Mouse (Mus musculus): Measurements from ENCODE around the gene Amigo2. TPM values are rescaled to one million over a fixed set of nuclear protein-coding genes. Genes with fewer than 3 reads are reported as not detected.

Amigo2 gene
- total RNA-seq, 2 experiments from 2014 or later = 1.00 to 1.9 TPM

DNA sequence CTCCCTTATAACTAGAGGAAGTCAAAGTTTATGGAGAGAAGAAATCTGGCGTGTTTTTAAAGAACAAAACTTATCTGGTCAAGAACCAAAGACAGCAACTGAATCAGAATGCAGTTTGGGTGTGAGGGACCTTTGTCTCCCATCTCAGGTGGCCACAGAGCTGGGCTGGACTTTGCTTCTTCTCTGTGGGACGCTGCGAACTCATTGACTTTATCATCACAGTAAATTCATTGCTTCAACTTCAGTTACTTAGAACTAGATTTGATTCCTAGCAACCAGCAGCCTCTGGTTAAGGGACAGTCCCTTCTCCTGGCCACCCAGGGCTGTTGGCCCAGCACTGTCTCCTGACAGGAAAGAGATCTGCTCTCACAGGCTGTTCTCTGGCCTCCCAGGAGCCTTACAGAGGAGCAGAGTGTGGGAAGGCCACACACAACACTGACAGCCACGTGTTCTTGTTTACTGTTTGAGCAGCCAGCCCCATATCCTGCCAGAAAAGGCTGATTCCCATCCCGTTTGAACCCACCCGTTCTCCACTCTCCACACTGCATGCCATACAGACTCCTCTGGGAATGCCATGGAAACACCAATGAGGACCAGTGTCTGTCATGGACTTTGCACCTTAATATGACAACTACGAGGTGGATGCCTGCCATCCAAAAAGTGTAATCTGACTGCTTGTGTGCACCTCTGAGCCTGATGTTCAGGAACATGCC is 25.1 kb upstream of the Amigo2 start:
- no peak for ATAC-seq (replicated peaks; ENCODE audit: poor library complexity)

DNA sequence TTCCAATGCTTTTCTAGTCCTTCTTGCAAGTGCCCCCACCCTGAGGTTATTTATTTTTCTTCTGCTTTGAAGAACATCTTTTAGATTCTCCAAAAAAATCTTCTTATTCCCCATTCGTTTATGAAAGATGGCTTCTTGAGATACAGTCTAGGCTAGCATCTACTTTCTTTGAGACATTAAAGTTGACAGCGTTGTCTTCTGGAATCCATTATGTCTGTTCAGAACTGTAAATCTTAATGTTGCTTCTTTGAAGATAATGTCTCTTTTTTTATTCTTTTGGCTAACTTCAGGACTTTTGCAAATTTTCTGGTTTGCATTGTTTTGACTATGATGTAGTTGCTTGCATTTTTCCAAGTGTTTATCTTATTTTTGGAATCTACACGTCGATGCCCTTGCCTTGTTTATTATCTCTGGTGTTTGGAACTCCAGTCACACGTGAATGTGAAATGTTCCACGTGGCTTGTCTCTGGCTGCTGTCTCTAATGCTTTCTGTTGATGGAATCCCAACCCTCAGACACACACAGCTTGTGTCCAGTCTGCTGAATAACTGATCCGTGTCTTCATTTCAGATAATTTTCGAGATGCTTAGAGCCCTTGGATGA is 20.1 kb upstream of the Amigo2 start:
- ATAC-seq (replicated peaks; ENCODE audit: poor library complexity) = no peak

DNA sequence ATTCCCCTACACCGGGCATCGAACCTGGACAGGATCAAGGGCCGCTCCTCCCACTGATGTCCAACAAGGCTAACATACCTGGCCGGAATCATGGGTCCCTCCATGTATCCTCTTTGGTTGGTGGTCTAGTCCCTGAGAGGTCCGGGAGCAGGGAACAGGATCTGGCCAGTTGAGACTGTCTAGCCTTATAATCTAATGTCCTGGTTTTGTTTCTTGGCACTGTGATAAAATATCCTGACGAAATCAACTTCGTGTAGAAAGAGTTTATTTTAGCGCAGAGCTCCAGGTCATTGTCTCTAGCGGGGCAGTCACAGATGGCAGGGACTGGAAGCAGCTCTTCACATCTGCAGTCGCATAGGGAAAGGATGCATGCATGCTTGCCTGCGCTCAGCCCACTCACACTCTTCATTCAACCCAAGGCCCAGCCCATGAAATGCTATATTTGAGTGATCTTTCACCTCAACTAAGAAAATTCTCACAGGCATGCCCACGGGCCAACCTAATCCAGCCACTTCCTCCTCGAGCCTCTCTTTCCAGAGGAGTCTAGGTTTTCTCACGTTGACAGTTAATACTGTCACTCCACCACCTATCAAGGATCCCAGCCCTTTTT is 19.3 kb upstream of the Amigo2 start:
- ATAC-seq (replicated peaks; ENCODE audit: poor library complexity) = no peak

DNA sequence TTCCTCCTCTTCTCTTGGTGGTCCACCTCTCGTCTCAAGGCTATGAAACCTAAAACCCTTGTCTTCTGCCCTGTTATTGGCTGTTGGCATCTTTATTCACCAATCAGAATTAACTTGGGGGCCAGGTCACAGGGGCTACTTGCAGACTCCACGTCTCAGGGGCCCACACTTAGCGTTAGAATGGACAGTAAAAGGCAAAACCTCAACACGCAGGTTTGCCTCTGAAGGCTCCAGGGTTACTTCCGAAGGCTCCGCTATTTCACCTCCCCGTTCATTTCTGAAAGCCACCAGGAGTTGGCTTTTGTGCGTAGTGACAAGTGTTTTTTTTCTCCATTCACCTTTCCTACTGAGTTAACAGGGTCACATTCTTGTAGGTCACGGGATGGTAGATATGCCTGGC is 15.2 kb upstream of the Amigo2 start:
- no peak for ATAC-seq (replicated peaks; ENCODE audit: poor library complexity)

DNA sequence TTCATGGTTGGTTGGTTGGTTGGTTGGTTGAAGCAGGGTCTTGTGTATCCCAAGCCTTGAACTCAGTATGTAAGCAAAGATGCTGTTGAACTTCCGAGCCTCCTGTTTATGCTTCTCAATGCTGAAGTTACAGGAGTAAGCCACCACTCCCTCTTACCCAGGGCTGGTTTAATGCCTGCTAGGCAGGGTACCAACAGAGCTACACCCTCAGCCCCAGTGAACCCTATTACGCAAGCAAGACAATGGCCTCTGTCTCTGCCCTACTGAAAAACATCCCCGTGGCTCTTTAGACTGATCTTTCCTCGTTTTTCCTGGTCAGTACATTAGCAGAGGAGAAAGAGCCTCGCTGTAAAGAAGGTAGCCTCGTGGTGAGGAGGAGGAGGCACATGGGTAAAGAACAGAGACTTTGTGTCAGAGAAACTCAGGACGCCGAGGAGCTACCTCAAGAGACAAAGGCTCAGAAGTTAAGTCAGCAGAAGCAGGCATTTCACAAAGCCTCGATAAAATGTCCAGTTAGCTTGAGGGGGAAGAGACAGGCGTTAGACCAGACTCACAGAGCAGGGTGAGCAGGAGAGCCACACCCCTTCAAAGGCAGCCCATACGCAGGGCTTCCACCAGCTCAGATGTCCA is 13.0 kb upstream of the Amigo2 start:
- peak; percentile 50; the same call in 1 of the 2 replicates for ATAC-seq (replicated peaks; ENCODE audit: poor library complexity)

DNA sequence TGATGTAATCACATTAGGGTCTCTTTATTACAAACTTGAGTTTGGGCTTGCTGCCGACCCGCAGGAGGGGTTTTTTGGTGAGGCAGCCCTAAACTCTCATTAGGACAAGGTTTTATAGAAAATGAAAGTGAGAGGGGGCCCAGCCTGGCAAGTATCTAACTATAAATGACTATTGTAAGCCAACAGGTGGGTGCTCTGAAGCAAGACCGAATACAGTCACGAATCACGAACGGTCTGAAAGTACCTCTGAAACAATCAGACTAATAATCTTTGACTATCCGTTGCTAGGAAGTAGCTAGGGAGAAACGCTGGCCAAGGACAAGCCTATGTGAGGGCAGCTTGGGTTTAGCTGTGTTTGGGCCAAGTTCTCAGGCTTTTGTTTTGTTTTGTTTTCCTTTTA is 12.2 kb upstream of the Amigo2 start:
- no peak for ATAC-seq (replicated peaks; ENCODE audit: poor library complexity)

DNA sequence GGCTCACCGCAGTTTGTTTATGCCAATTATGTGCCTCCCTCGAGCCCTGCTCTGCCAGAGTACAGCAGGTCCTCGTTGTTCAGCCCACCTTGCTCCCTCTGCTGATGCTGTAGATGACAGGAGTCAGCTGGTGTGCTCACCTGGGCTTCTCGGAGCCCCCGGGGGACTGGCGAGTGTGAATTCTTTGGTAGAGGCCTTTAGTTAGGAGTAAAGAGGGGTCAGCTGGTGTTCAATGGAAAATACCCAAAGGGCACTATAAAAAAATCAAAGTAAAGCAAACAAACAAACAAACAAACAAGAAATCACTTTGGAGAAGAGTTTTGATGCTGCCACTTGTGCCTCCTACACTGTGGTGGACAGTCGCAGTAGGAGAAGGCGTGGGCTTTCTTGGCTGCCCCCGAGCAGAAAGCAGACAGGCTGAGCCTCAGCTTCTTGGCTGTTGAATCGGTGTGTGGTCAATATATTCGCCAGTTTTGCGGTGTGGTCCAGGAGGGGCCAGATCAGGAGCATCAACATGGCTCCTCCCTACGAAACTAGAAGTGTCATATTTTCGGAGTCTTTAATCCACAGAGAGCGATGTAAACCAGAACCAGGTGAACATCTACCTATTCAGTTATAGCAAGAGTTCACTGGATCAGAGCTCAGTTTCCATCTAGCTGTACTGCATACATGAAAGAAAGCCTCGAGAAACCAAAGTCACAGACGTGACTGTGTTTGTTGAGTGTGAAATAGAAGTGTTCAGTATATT is 11.6 kb upstream of the Amigo2 start:
- no peak for ATAC-seq (replicated peaks; ENCODE audit: poor library complexity)

DNA sequence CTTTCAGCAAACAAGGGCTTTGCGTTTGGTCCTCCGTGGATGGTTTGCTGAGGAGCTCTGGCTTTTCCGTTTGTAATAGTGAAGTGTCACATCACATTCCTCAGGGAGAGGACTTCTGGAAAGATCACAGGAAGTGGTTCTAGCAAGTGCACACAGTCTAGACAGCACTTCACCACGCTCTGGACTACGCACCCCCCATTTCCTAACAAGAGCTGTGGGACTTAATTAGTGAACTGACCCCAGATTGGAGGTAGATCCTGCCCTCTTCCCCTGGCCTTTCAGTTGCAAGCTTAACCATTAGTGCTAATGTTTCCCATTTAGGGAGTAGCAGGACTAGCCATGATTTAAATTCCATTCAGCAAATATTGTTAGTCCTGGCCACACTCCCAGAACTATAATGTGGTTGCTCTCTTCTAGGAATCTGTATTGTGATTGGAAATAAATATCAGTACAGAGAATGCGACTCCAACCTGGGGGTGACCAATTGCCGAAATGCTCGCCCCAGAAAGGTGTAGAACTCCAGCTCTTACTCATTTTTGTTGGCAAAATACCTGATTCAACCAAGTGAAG is 10.2 kb upstream of the Amigo2 start:
- no peak for ATAC-seq (replicated peaks; ENCODE audit: poor library complexity)

DNA sequence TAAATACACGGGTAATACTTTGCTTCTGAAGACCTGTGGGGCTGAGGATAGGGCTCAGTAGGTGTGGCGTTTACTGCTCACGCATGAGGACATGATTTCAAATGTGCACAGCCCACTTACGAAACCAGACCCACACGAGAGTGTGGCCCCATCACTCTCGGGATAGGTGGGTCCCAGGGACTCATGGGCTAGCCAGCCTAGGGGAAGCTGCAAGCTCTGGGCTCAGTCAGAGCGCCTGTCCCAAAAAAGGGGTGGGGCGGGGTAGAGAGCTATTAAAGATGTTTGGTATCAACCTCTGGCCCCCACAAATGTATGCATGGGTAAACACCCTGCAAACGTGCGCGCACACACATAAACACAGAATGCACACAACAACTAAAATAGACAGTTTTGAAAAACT is 9.3 kb upstream of the Amigo2 start:
- ATAC-seq (replicated peaks; ENCODE audit: poor library complexity) = no peak

DNA sequence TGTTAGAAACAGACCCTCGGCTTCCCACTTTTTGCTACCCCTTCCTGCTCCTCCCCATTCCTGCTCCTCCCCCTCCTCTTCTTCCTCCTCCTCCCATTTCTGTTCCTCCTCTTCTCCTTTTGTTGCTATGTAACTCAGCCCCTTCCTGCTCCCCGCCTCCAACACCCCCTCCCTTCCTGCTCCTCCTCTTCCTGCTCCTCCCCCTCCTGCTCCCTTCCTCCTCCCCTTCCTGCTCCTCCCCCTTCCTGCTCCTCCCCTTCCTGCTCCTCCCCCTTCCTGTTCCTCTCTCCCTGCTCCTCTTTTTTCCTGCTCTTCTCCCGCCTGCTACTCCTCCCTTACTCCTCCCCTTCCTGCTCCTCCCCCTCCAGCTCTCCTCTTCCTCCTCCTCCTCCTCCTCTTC is 8.7 kb upstream of the Amigo2 start:
- ATAC-seq (replicated peaks; ENCODE audit: poor library complexity) = peak; percentile 41; the same call in 1 of the 2 replicates

DNA sequence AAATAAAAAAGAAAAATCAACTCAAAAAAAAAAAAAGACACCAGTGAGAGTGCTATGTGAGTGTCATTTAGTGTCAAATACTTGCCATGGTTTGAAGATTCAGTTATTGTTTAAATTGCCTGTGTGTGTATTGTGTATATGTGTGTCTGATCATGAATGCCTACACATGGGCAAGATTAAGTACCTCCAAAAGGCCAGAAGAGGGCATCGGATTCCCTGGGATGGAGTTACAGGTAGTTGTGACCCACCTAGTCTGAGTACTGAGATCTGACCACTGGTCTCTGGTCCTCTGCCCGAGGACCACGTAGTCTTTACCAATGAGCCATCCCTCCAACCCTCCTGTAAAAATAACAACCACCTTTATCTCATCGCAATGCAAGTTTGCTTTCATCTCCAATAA is 7.3 kb upstream of the Amigo2 start:
- ATAC-seq (replicated peaks; ENCODE audit: poor library complexity) = no peak

DNA sequence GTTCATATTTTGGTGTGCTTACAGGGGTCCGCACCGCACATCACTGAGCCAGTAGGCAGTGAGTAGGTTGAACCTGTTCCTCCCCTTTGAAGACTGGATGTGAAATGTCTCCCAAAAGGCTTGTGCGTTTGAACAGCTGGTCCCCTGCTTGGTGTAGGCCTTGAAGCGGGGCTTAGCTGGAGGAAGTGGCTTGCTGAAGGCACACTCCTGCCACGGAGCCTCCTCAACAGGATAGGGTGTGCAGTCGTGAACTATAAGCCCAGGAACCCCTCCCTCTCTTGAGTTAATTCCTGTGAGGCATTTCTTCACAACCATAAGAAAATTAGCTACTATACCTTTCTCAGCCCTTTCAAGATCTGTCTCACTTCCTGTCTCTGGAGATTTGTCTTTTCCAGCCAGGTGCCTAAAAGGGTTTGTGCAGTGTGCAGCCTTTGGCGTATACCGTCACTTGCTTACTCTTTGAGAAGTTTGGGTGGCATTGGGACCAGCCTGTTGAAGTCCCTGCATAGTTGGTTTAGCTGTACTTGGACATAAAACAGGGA is 5.5 kb upstream of the Amigo2 start:
- no peak for ATAC-seq (replicated peaks; ENCODE audit: poor library complexity)

DNA sequence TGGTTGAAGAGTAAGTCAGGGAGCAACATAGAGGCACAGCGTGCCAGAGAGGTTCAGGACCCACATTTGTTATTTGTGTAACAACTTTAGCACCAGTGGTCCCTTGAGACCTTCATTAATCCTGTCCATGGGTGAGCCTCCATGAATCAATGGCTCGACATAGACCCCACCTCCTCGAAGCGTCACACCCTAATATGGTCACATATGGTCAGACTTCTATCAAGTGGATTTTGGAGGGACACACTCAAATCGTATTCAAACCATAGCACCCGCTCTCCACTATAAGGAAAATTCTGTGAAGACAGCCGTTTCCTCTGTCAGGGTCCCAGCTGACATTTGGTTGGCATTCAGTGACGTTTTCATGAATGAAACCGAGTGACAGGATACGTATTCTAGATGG is 2.2 kb upstream of the Amigo2 start:
- no peak for ATAC-seq (replicated peaks; ENCODE audit: poor library complexity)

DNA sequence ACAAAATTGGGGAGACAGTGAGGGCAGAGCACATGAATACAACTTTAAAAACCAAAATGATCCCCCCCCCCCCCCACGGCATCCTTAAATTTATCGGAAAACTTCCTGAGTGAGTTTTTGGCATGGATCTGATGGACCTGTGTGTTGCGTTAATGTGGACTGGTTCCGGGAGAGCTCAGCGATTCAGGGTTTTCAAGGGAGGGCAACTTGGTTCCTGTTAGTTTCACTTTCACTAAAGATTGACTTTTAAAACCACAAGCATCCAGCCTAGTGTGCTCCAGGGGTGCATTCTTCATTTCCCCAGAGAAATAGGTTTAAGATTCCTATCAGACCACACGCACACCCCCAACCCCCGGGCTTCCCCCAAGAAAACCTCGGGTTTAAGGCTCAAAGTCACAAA is 1.2 kb upstream of the Amigo2 start:
- ATAC-seq (replicated peaks; ENCODE audit: poor library complexity) = peak; percentile 23

DNA sequence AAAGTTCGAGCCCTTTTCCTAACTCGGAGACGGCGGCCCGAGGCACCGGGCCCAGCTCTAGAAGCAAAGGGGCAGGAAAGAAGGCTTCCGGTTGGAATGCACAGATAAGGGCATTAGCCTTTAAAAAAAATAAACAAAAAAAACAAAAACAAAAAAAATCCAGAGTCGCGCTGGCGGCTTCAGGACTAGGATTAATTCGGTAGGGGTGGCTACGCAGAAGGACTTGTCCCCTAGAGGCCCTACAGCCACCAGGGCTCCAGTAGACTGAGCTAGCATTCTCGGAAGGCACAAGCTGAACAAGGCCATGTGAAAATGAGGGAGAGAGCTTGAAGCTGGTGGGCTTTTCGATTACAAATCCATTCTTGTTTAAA is 689 bp upstream of the Amigo2 start:
- peak; percentile 37 for ATAC-seq (replicated peaks; ENCODE audit: poor library complexity)

DNA sequence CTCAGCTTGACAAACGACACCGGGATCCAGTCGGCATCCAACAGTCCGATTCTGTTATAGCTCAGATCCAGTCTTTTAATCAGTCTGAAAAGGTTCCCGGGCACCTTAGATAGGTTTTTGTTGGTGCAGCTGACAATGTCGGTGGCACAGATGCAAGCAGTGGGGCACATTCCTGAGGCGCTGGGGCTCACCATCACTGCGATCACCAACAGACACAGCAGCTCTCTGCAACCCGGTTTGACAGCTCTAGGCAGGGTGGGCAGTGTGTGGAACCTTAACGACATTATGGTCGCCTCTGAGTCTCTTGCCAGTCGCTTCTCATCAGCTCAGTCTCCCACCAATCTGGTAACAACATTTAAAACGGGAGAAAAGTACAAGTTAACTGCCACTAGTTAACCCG is 831 bp downstream of the Amigo2 start:
- ATAC-seq (replicated peaks; ENCODE audit: poor library complexity) = 0 out of 2 replicates have a peak, but pooled peaks have one; percentile 13

DNA sequence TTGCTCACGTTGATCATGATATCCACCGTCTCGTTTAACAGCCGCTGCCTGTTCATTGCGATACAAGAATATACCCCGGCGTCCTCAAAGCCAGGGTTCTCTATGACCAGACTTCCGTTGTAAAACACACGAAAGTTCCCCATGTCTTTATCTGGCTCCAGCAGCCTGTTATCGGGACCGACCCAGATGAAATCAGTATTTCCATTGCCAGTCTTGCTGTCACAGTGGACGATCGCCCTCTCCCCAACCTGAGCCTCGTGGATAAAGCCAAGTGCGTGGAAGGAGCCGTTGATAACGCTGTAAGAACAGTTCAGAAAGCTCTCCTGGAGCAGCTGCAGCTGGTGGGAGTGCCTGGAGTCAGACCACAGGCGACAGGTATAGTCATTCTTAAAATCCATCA is 1.7 kb downstream of the Amigo2 start:
- peak; percentile 71 for ATAC-seq (replicated peaks; ENCODE audit: poor library complexity)

DNA sequence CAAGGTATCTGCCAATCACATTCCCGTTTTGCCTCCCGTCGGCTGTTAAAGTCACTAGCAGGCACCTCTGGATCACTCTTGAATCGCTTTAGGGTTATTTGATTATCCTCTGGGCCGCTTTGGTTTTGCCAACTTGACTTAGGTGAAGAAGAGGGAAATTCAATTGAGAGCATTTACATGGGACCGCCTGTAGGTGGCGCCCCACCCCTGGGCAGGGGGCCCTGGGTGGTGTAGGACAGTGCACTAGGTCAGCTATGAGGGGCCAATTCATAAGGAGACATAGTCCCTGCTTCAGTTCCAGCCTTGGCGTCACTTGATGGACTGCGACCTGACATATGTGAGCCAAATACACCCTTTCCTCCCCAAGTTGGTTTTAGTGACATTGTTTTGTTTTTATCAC is 10.1 kb downstream of the Amigo2 start:
- ATAC-seq (replicated peaks; ENCODE audit: poor library complexity) = peak; percentile 86

DNA sequence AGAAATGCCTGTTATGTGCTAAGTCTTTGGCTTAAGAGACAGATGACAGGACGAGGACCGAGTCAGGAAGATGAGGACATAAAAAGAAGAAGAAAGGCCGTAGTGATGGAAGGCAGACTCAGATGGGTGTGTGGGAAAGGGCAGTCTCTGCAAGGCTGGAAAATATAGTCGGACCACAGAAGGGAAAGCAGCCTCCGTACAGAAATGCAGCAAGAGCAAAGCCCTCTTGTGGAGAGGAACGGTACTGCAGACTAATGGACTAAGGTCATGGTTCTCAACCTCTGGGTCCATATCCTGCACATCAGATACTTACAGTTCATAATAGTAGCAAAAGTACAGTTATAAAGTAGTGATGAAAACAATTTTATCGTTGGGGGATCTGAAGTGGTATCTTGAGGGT is 11.9 kb downstream of the Amigo2 start:
- ATAC-seq (replicated peaks; ENCODE audit: poor library complexity) = peak; percentile 80

DNA sequence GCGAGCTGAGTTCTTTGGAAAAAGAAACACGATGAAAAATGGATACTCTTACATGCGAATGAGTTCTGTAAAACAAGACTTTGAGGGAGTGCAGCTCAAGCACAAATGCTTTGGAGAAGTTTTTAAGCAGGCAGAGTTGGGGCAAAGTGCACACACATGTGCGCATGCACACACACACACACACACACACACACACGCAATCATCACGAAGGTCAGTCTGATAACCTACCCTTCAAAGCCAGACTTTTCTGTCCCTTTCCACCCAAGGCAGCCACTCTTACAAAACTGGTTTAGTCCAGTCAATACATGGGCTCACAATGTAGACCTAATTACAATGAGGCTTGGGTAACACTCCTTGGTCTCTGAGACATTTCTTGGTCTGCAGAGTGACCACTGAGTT is 13.0 kb downstream of the Amigo2 start:
- no peak for ATAC-seq (replicated peaks; ENCODE audit: poor library complexity)
